Mouse (Mus musculus) spleen, postnatal 4 days (tissue): ENCODE results near the gene Uba52.
A peak's percentile ranks its signal among the peaks of the same experiment; 100 is the strongest.

Experiments
- DNase-seq, 2 experiments: peaks; one replicate each; pipeline ENCODE4 v3.0.0; 2022; ENCODE audit warnings: low spot score in 2 of 2

Gene Uba52

DNA sequence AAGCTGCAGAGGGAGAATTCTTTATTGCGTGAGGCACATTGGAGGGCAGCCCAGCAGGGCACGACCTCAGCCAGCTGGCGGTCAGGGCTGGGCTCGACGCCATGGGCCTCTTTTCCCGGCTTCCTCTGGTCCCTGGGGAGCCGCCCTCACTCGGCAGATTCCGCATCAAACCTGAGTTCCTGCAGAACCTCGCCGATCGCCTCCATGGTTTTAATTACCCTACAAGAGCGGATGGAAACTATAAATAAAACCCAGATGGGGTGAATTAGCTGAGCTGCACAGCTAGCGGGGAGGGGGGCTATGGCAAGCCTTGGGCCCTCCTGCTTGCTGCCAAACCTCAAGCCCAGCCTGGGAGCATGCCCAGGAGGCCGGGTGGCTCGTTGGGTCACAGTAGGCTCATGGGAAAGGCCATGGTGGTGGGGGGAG lies 6.3 kb downstream of the Uba52 start:
- no peak for DNase-seq

- peak; percentile 71 to 89 for DNase-seq
These were observed 7.4 kb downstream of the Uba52 start for GRCm38 (mm10) chr8:70503062-70503750.

DNA sequence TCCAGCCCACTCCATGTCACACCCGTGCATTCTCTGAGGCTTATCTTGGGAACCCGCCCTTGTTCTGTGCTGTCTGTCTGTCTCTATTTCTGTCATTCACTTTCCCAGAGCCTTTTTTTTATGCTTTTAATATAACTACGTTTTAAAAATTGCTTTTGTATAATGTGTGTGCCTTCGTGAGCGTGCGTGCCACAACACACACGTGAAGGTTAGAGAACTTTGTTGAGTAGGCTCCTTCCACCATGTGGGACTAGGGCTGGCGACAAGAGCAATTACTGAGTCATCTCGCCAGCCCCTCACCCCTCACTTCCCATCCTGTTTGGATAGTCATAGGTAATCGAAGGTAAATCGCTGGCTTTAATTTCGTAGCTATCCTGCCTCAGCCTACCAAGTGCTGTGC lies 8.1 kb downstream of the Uba52 start:
- DNase-seq, result no peak

- DNase-seq, result no peak
These were observed 8.6 kb downstream of the Uba52 start for GRCm38 (mm10) chr8:70501820-70502529.

DNA sequence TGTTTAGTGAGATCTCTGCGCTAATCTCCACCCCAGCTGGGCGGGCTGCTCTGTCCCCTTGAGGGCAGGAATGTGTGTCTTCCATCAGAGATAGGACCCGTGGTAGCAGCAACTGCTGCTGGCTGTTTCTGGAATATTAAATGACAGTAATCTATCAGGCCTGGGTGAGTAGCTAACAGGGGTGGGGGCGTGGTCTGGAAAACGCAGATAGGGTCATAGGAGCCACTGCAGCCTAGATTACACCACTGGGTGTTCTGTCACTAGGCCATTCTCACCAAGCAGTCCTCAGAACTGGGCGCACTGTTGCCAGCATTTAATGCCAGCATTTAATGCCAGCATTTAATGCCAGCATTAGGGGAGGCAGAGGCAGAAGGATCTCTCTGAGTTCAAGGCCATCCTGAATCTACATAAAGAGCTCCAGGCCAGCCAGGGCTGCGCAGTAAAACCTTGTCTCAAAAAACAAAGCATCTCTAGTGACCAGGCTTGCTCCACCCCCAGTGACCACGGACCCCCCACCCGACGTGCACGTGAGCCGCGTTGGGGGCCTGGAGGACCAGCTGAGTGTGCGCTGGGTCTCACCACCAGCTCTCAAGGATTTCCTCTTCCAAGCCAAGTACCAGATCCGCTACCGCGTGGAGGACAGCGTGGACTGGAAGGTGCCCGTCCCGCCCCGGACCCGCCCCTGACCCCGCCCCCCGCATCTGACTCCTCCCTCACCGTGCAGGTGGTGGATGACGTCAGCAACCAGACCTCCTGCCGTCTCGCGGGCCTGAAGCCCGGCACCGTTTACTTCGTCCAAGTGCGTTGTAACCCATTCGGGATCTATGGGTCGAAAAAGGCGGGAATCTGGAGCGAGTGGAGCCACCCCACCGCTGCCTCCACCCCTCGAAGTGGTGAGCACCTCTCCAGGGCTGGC lies 10.0 kb downstream of the Uba52 start:
- DNase-seq, result peak; percentile 66 to 81

DNA sequence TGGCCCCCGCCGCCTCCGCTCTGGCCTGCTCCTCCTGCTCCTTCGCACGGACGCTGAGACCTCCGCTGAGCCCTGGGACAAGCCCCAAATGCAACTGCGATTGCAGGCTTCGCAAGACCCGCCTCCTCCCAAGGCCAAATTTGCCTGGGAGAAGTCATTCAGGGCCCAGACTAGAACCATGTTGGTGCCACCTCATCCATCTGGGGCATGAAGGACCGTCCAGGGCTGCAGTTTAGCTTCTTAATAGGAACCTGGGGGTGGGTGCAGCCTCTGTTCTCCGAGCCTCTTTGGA lies 14.9 kb downstream of the Uba52 start:
- no peak for DNase-seq

GRCm38 (mm10) chr8:70495001-70495770 lies 15.4 kb downstream of the Uba52 start:
- DNase-seq, result no peak

DNA sequence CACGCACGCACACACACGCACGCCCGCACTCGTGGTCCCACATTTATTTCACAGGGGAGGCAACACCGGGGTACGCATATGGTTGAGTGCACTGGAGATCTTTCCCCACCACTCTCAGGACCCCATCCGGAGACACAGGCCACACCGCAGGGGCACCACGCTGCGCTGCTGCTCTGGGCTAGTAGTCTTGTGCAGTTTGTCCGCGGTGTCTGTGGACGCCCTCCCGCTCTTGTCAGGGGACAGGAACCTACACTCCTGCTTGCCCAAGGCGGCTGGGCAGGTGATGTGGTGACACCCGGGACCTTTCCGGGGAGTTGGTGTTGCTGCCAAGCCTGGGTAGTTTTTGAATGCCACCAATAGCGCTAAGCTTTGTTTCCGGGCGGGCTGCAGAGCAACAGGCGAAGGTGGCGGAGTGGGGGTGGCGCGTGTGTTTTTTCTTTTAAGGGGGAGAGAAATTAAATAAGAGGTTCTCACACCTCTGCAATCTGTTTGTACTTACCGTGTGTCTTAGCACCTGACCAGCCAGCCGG lies 16.1 kb downstream of the Uba52 start:
- no peak for DNase-seq

GRCm38 (mm10) chr8:70493692-70494415 lies 16.7 kb downstream of the Uba52 start:
- DNase-seq, result no peak

GRCm38 (mm10) chr8:70492664-70493640 lies 17.6 kb downstream of the Uba52 start, which contains the start of gene Crlf1:
TSS of gene Crlf1 (plus strand) at chr8:70493158.
- DNase-seq, result no peak

- DNase-seq, result no peak
These were observed 19.6 kb downstream of the Uba52 start for GRCm38 (mm10) chr8:70490880-70491495.

DNA sequence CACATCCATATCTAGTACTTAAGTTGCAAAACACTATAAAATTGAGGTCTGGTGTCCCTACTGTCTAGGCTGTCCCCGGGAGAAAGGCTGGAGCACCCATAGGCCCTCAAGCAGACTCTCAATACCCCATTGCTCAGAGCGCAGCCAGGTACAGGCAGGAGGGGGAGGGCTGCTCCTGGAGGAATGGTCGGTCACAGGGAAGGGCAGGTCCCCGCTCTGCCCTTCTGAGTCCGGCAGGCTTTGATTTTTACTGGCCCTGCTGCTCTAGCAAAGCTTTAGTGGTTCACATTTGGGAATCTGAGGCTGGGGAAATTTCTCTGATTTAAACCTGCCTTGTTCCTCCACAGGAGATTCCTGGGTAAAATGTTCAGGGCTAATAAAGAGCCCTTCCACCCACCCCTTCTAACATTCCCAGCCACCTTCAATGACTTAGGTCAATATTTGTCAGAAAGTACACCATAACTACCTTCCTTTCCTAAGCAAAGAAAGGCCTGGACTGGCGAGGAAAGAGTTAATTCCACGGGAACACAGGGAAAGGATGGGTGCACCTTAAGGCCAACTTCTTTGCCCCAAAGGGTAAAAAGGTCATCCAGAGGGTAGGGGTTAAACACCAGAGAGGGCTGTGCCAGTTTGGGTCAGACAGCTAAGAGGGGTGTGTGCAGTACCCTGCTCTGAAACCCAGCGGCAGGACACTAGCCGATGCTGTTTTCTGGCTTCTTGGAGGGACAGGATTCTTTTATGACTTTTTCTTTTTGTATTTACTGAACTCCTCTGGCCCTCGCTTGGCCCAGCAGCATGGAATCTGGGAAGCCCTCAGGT lies 20.3 kb downstream of the Uba52 start:
- no peak for DNase-seq

DNA sequence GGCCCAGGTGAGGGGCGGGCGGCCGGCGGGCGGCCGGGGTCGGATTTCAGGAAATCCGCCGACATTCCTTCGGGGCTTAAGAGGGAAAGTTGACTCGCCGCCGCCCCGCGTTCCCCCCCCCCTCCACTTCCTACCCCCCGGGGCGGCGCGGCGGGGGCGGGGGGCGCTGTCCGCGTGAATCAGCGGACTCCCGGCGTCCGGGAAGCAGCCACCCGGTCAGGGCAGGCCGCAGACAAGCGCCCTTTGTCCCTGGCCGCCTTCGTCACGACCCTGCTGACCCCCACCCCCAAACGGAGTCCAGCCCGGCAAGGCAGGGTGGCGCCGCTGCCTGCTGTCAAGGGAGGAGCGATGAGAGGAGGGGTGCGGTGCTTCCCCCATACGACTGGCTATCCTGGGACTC lies 21.0 kb downstream of the Uba52 start:
- DNase-seq, result no peak

DNA sequence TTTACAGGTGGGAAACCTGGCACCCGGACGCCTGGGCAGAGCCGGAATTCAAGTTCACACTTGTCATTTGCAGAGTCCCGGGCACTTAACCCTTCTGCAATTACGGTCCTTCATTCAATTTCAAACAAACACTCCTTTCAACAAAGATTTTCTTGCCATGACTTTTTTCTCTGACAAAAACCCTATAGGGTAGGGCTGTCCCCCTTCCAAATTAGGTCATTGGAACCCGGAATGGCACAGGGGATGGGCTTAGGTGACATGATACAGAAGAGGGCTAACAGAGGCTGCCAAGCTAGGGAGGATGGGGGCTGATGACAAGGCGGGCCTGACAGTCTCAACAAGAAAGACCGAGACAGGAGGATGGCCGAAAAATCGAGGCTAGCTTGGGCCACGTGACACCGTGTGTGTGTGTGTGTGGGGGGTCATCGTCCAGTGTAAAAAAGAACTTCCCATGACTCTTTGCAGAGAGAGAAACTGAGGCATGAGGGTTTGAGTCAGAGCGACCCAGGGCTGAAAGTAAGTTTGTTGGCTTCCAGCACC lies 21.6 kb downstream of the Uba52 start:
- DNase-seq, result no peak

- DNase-seq, result no peak
These were observed 22.4 kb downstream of the Uba52 start for GRCm38 (mm10) chr8:70487993-70488796.

GRCm38 (mm10) chr8:70486941-70487520 lies 23.6 kb downstream of the Uba52 start, which contains the start of gene Tmem59l:
TSS of gene Tmem59l (minus strand) at chr8:70487358.
- DNase-seq, result no peak
